Mouse (Mus musculus): ENCODE measurements at regions not wholly inside any gene's neighbourhood (a gene's known extent, or its start where the extent isn't known, plus 50 kb on each side); places are given as distances from the start of the nearest gene placed in this dataset.

DNA sequence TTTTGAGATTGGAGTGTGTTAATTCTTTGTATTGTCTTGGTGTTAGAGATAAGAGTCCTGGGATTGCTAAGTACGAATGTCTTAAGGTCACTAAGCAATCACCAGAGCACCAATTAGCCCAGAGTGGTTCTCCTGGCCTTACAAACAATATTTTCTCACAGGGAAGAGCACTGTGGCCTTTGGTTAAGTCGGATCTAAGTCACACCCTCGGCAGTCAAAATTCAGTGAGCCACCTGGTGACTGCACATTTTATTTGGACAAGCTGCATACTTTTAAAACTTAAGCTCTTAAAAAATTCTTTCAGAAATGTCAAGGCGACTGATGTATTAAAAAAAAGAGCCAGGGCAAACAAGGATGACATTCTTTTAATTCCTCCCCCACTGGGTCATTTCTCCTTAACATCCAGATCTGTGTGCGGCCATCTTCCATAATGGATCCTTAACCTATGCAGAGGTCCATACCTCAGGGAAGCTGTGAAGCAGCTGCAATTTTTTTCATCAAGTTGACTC, 60.9 kb upstream of the Foxa2 start:
- no peak overlapping the region for H3K27ac ChIP-seq
- H3K4me1 ChIP-seq = no peaks in the 10 kb centered on the region
- no peaks in the 10 kb centered on the region for H3K36me3 ChIP-seq (replicated peaks)
- H3K9me3 ChIP-seq = no peaks in the 10 kb centered on the region
- H3K4me3 ChIP-seq = no peak overlapping the region
- 72% methylated on average over 5 of the region's 5 CpGs for WGBS
- no peaks in the 10 kb centered on the region for H3K27me3 ChIP-seq (ENCODE audit: poor library complexity, severe bottlenecking)
- no peak for DNase-seq (ENCODE audit: extremely low spot score, low spot score)

DNA sequence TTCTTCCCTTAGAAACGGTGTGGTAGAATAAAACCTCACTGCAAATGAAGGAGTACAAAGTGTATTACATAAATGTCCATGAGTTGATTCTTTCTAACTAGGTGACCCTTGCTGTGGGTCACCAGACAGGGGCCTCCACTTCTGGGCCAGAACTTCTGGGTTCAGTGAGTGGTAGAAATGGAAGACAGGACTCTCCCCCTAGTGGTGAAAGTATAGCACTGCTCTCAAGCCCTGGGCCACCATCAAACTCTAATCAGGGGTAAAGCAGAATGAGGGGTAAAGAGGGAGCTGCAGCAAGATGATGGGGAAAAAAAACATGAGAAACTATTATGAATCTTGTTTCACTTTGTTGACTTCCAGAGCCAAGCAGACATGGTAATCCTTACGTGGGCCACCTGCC, 63.4 kb upstream of the Foxa2 start:
- H3K4me3 ChIP-seq = no peak overlapping the region
- H3K36me3 ChIP-seq (replicated peaks) = no peaks in the 10 kb centered on the region
- no peaks in the 10 kb centered on the region for H3K4me1 ChIP-seq
- H3K9me3 ChIP-seq = no peaks in the 10 kb centered on the region
- no peak overlapping the region for H3K27ac ChIP-seq
- no peaks in the 10 kb centered on the region for H3K27me3 ChIP-seq (ENCODE audit: poor library complexity, severe bottlenecking)
- 40% methylated on average over 2 of the region's 2 CpGs for WGBS
- no peak for DNase-seq (ENCODE audit: extremely low spot score, low spot score)

DNA sequence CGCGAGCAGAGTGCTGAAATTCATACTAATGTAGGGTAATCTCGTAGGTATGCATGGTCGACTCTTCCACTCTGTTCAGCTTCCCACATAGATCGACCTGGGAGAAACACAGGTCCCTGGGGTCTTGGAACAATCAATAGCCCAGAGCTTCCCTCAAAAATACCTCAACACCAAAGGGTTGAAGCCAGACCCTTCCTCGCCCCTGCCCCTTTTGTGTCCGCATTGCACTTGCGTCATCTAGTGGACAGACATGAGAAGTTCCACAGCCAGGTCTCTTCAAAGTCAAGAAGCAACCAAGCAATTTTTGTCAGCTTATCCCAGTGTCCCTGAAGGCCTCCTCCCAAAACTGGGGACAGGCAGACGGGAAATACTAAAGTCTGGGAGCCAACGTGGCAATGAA, 65.1 kb upstream of the Foxa2 start:
- 22% methylated on average over 10 of the region's 10 CpGs for WGBS
- H3K36me3 ChIP-seq (replicated peaks) = no peaks in the 10 kb centered on the region

DNA sequence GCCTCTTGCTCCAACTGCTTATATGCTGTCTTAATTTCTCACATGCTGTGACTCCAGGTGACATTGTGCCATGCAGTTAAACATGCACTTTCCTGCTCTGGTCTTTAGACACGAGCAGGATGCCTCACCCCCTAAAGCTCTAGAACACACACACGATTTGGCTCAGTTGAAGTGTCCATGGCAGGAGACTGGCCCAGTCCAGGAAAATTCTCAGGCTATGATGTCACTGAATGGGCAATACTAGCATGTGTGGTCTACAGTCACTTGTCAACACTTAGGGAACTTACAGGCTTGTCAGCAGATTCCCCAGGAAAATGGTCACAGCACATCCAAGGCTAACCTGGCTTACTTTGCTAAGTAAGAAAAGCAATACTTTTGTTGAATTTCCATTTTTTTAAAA, 66.4 kb upstream of the Foxa2 start:
- Histone ChIP-seq H3K9me3 (no peaks in the 10 kb centered on the region), H3K27ac (no peak overlapping the region), H3K27me3 (ENCODE audit: poor library complexity, severe bottlenecking) (no peaks in the 10 kb centered on the region), H3K4me3 (no peak overlapping the region), H3K4me1 (no peaks in the 10 kb centered on the region), H3K36me3 (replicated peaks) (no peaks in the 10 kb centered on the region)
- 61% methylated on average over 2 of the region's 2 CpGs for WGBS
- DNase-seq (ENCODE audit: extremely low spot score, low spot score) = no peak

More for the DNA sequence above, 65.1 kb upstream of the Foxa2 start:
- H3K4me3 ChIP-seq = no peak overlapping the region
- H3K27ac ChIP-seq = no peak overlapping the region
- H3K9me3 ChIP-seq = no peaks in the 10 kb centered on the region
- DNase-seq (ENCODE audit: extremely low spot score, low spot score) = peak; percentile 50
- H3K27me3 ChIP-seq (ENCODE audit: poor library complexity, severe bottlenecking) = no peaks in the 10 kb centered on the region
- H3K4me1 ChIP-seq = no peaks in the 10 kb centered on the region

DNA sequence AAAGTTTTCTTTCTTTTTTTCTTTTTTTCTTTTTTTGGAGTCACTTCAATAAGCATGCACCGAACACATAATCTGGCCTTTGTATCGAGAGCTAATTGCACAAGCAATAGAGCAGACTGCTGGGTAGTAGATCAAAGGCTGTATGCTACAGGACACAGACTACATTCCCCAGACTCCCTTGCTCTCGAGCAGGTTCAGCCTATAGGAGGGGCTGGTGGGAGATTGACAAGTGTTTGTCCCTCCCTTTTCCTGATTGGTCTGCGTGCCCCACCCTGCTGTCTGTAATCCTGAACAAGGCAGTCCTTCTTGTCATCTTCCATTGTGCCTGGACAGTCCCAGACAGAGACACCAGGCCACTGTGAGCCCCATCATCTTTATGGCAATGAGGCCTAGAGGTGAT, 67.8 kb upstream of the Foxa2 start:
- H3K9me3 ChIP-seq = no peaks in the 10 kb centered on the region
- WGBS = 23% methylated on average over 4 of the region's 4 CpGs
- no peaks in the 10 kb centered on the region for H3K36me3 ChIP-seq (replicated peaks)
- no peak overlapping the region for H3K27ac ChIP-seq
- peak; percentile 30 for DNase-seq (ENCODE audit: extremely low spot score, low spot score)
- no peaks in the 10 kb centered on the region for H3K27me3 ChIP-seq (ENCODE audit: poor library complexity, severe bottlenecking)
- no peak overlapping the region for H3K4me3 ChIP-seq
- H3K4me1 ChIP-seq = no peaks in the 10 kb centered on the region

DNA sequence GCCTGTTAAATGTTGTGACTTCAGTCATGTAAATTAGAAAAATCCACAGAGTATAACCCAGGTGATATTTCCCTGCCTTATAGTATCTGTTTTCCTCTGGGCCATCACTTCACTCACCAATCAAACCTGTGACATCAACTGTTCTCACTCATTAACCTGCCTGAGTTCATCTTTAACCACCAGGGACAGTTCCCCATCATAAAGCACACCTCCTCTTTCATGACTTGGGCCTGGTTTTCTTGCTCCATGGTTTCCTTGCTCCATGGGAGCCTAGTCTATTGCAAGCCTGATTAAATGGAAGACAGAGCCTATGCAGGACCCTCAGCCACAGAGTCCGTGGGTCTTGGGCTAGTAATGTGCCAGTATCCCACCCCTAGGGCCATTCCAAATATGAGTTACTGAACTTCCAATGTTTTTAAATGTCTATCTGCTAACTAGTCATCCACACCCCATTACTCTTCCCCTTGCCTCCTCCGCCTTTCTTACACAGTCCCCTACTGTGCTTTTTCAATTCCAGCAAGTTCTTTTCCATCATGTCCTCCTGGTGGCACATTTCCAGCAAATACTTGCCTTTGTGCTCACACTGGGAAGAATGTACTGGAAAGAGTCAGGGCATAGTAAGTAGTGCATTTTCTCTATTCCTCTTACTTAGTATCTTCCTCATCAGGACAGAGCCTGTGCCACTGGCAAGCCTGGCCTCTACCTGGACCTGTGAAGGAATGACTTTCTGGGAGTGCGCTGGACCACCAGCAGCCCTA, 69.4 kb upstream of the Foxa2 start:
- Histone ChIP-seq H3K27ac (no peak overlapping the region), H3K4me3 (no peak overlapping the region), H3K36me3 (replicated peaks) (no peaks in the 10 kb centered on the region), H3K9me3 (no peaks in the 10 kb centered on the region), H3K4me1 (no peaks in the 10 kb centered on the region), H3K27me3 (ENCODE audit: poor library complexity, severe bottlenecking) (no peaks in the 10 kb centered on the region; the same call in 1 of the 2 replicates)
- WGBS = 84% methylated on average over 3 of the region's 3 CpGs
- DNase-seq (ENCODE audit: extremely low spot score, low spot score) = no peak

DNA sequence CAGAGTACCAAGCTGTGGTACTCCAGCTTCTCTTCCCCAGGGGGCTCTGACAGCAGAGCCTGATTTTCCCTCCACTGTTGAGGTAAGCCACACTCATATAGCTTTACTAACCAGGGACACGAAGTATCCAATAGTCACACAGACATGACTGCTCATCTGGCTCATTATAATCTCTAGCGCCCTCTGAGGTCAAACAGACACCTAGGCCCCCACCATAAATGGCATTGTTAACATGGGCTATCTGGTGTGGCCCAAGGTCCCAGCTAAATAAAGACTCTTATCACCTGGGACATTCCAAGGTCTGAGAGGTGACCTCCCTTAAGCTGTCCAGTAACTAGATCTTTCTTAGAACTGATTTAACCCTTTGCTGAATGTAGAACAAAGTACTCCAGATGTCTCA, 70.7 kb upstream of the Foxa2 start:
- no peaks in the 10 kb centered on the region for H3K9me3 ChIP-seq
- H3K27me3 ChIP-seq (ENCODE audit: poor library complexity, severe bottlenecking) = no peaks in the 10 kb centered on the region; the same call in 1 of the 2 replicates
- H3K36me3 ChIP-seq (replicated peaks) = no peaks in the 10 kb centered on the region
- 57% methylated on average over 2 of the region's 2 CpGs for WGBS
- DNase-seq (ENCODE audit: extremely low spot score, low spot score) = no peak
- H3K4me1 ChIP-seq = peaks cover 2% of the 10 kb centered on the region; the same call in 1 of the 2 replicates
- no peak overlapping the region for H3K4me3 ChIP-seq
- H3K27ac ChIP-seq = no peak overlapping the region

DNA sequence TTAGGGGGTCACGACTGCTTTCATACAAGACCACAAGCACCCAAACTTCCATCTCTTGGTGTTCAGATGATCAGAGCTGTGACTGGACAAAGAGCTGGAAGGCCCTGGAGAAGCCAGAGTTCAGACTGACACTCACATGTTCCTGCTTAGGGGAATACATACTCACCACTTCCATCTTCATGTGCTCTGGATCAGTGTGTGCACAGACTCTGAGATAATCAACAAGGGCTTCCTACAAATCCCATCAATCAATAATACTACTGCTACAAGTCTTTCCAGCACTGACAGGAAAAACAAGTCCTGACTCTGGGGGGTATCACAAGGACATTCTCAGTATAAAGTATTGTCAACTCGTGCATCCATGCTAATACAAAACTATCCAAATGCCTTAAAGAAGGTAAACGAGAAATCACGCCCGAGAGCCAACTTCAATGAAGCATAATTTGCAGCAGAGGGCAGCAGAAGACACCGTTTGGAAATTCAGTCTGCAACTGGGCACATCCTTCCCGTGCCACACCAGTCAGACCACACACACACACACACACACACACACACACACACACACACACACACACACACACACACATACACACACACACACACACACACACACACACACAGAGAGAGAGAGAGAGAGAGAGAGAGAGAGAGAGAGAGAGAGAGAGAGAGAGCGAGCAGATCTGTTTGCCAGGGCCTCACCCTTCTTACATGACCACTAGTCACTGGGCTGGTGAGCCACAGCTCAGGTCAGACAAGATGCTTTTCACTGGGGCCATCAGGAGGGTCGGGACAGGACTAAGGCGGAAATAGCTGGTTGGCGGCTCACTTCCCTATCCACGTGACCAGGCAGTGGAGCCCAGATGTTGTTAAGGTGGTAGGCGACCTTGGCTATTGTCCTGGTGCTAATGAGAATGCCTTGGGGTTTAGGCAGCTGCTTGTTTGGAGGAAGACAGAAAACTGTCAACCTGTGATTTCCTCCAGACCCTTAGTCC, 75.4 kb upstream of the Foxa2 start:
- Histone ChIP-seq H3K4me3 (no peak overlapping the region), H3K4me1 (peaks cover 7% of the 10 kb centered on the region; the same call in 1 of the 2 replicates), H3K27ac (no peak overlapping the region), H3K27me3 (ENCODE audit: poor library complexity, severe bottlenecking) (no peaks in the 10 kb centered on the region; the same call in 1 of the 2 replicates), H3K9me3 (no peaks in the 10 kb centered on the region), H3K36me3 (replicated peaks) (no peaks in the 10 kb centered on the region)
- DNase-seq (ENCODE audit: extremely low spot score, low spot score) = peak; percentile 44
- WGBS = 42% methylated on average over 12 of the region's 13 CpGs

DNA sequence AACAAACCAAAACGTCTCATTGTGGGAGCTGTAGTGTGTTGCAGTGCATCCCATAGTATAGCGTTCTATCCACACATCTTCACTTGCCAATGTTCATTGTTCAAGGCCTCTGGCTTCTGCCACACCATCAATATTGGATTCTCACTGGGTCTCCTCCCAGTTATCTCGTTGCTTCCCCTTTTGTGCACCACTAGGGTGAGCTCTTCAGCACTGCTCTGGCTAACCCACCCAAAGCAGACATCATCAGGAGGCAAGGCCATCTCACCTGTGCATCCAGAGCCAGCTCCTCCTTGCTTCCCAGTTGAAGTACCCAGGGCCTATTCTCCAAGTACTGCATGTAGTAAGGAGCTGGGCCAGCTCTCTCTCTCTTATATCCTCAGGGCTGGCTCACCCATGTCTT, 77.0 kb upstream of the Foxa2 start:
- no peak overlapping the region for H3K27ac ChIP-seq
- no peaks in the 10 kb centered on the region for H3K9me3 ChIP-seq
- H3K4me1 ChIP-seq = peaks cover 7% of the 10 kb centered on the region; the same call in 1 of the 2 replicates
- H3K36me3 ChIP-seq (replicated peaks) = no peaks in the 10 kb centered on the region
- H3K27me3 ChIP-seq (ENCODE audit: poor library complexity, severe bottlenecking) = no peaks in the 10 kb centered on the region; the same call in 1 of the 2 replicates
- H3K4me3 ChIP-seq = no peak overlapping the region
- WGBS = 65% methylated on average over 3 of the region's 3 CpGs
- DNase-seq (ENCODE audit: extremely low spot score, low spot score) = no peak

DNA sequence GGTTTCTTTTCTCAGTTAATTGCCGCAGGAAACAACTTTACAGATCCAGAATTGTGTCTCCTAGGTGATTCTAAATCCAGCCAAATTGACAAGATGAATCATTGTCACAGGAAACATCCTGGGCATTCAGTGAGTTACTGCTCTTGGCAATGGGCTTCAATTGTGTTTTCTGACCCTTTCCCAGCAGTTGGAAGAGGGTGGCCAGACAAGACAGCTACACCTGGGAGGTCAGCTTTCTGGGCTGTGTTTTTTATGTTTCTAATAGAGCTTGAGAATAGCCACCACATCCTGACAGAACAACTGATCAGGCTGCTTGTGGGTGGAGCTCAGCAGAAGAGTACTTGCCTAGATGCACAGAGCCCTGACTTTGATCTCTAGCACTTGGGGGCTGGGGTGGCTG, 87.0 kb upstream of the Foxa2 start:
- H3K4me1 ChIP-seq = no peaks in the 10 kb centered on the region
- no peak overlapping the region for H3K4me3 ChIP-seq
- no peaks in the 10 kb centered on the region for H3K27me3 ChIP-seq (ENCODE audit: poor library complexity, severe bottlenecking)
- H3K36me3 ChIP-seq (replicated peaks) = no peaks in the 10 kb centered on the region
- DNase-seq (ENCODE audit: extremely low spot score, low spot score) = no peak
- 88% methylated on average over 1 of the region's 1 CpGs for WGBS
- H3K27ac ChIP-seq = no peak overlapping the region
- H3K9me3 ChIP-seq = no peaks in the 10 kb centered on the region

DNA sequence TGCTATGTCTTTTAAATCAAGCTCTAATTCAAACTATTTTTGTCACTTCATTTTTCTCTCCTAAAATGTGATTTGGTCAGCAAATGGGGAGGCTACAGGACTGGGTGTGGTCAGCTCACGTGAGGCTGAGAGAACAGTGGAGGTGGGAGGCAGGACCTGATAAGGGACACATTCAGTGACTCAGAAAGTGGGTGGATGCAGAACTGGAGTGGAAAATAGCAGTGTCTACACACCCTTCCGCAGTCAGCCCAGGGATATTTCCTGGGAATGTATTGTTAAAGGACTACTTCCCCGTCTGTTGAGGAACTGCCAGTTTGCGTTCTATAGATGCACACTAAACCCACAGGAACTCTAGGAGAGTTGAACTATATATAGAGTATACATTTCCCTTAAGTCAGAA, 95.2 kb upstream of the Foxa2 start:
- Histone ChIP-seq H3K4me1 (no peaks in the 10 kb centered on the region), H3K27ac (no peak overlapping the region), H3K9me3 (no peaks in the 10 kb centered on the region), H3K36me3 (replicated peaks) (no peaks in the 10 kb centered on the region), H3K27me3 (ENCODE audit: poor library complexity, severe bottlenecking) (no peaks in the 10 kb centered on the region), H3K4me3 (no peak overlapping the region)
- no peak for DNase-seq (ENCODE audit: extremely low spot score, low spot score)
- WGBS = 80% methylated on average over 4 of the region's 4 CpGs

DNA sequence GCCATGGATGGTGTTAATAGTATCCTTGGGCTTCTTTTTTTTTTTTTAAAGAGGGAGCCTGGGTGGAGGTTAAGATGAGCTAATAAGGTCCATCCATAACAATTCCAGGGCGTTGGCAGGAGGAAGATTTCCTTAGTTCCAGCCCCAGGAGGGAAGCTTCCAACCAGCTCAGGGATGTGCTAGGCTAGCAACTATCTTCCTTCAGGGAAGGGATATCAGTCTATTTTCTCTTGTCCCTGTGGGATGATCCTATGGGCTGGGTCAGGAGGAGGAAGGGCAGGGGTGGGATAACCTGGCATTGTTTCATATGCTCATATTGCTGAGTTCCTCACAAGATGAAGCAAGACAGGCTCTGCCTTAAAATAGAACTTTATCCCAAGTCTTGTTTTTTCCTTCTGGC, 98.0 kb upstream of the Foxa2 start:
- DNase-seq (ENCODE audit: extremely low spot score, low spot score) = no peak
- H3K36me3 ChIP-seq (replicated peaks) = no peaks in the 10 kb centered on the region
- 67% methylated on average over 1 of the region's 1 CpGs for WGBS
- no peaks in the 10 kb centered on the region for H3K4me1 ChIP-seq
- no peaks in the 10 kb centered on the region for H3K9me3 ChIP-seq
- no peak overlapping the region for H3K27ac ChIP-seq
- H3K27me3 ChIP-seq (ENCODE audit: poor library complexity, severe bottlenecking) = no peaks in the 10 kb centered on the region
- no peak overlapping the region for H3K4me3 ChIP-seq

DNA sequence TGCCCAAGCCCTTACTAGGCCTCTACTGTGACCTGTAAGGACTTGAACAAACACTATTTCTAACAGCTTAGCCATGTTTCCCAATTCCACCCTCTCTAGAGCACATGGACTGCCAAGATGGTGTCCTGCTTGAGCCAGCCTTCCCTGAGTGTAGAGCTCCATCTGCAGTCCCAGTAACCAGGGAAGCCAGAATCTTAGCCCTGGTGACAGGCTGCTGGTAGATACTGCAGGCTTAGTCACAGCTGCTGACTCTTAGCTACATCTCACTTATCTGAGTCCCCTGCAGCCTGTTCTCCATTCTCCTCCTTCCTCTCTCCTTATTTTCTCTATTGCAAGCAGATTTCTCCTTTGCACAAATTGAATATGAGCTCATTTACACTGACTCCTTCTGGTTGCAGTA, 101.5 kb upstream of the Foxa2 start:
- no peaks in the 10 kb centered on the region for H3K4me1 ChIP-seq
- H3K36me3 ChIP-seq (replicated peaks) = no peaks in the 10 kb centered on the region
- no peaks in the 10 kb centered on the region for H3K27me3 ChIP-seq (ENCODE audit: poor library complexity, severe bottlenecking)
- DNase-seq (ENCODE audit: extremely low spot score, low spot score) = no peak
- H3K4me3 ChIP-seq = no peak overlapping the region
- H3K9me3 ChIP-seq = no peaks in the 10 kb centered on the region
- H3K27ac ChIP-seq = no peak overlapping the region

Data from forebrain, embryonic 10.5 days (tissue).